Mouse (Mus musculus) kidney, adult 9 months (tissue): ENCODE measurements around the gene Tmem240.
"Not testable (repeated sequence)": the region's sequence is repeated elsewhere in the genome, so short reads cannot be mapped to it uniquely, and the experiment has no call there.

Experiments used
- DNase-seq: peaks from one replicate; pipeline ENCODE4 v3.0.0; 2022

Gene Tmem240

GRCm38 (mm10) chr4:155773335-155774078, 38.9 kb downstream of the Tmem240 start:
- DNase-seq = peak; percentile 58

- peak; percentile 94 for DNase-seq
Measured at GRCm38 (mm10) chr4:155774280-155774754, 39.7 kb downstream of the Tmem240 start, which contains the start of gene Vwa1. Gene Vwa1, minus strand, starts transcription at chr4:155774698.

- DNase-seq = peak; percentile 69
Measured at GRCm38 (mm10) chr4:155774971-155775740, 40.6 kb downstream of the Tmem240 start.

- peak; percentile 54 for DNase-seq
Measured at GRCm38 (mm10) chr4:155775855-155776254, 41.3 kb downstream of the Tmem240 start.

GRCm38 (mm10) chr4:155776704-155777335, 42.2 kb downstream of the Tmem240 start:
- peak; percentile 30 for DNase-seq

- no peak for DNase-seq
Measured at GRCm38 (mm10) chr4:155777816-155778215, 43.2 kb downstream of the Tmem240 start.

- DNase-seq = no peak
Measured at GRCm38 (mm10) chr4:155779498-155779897, 44.9 kb downstream of the Tmem240 start.

- peak; percentile 75 for DNase-seq
Measured at GRCm38 (mm10) chr4:155780895-155781294, 46.3 kb downstream of the Tmem240 start.

- DNase-seq = peak; percentile 79
Measured at GRCm38 (mm10) chr4:155783486-155784080, 49.0 kb downstream of the Tmem240 start.

GRCm38 (mm10) chr4:155784081-155784701, 49.6 kb downstream of the Tmem240 start:
- peak; percentile 91 for DNase-seq

GRCm38 (mm10) chr4:155785246-155785645, 50.6 kb downstream of the Tmem240 start:
- no peak for DNase-seq

GRCm38 (mm10) chr4:155785819-155786218, 51.2 kb downstream of the Tmem240 start, which contains the start of gene Tmem88b:
Gene Tmem88b, minus strand, starts transcription at chr4:155785874.
- DNase-seq = no peak

GRCm38 (mm10) chr4:155788300-155788699, 53.7 kb downstream of the Tmem240 start:
- DNase-seq = no peak

- not testable (repeated sequence) for DNase-seq
Measured at GRCm38 (mm10) chr4:155788833-155789232, 54.2 kb downstream of the Tmem240 start.

GRCm38 (mm10) chr4:155790021-155790489, 55.5 kb downstream of the Tmem240 start, which contains the start of gene Ankrd65:
Gene Ankrd65, plus strand, starts transcription at chr4:155790439.
- no peak for DNase-seq
